7 mouse cellular contexts compared by ENCODE assay signal in the genomic region with DNA sequence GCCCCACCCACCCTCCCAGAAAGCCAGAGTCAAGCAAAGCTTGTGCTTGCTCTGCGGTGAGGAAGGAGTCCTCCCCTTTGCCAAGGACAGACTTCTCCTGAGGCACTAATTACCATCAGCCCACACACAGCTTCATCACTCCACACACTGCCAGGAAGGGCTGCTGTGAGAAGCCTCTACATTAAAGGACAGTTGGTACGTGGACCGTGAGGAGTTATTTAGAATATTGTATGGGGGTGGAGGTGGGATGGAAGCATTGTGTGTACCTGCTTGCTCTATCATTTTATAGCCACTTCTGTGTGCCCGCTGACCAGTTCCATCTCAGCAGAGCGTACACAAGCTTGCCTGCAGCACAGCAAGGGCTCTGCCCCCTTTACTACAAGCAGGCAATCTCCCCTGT.
"Had no signal": no experiment of that assay in that cellular context is flagged by ENCODE, and none has a peak within 500 bp of the region (broad histone marks: within the 10 kb centered on the region; RNA-seq: fewer than 3 reads in every experiment).

No protein-coding gene starts in this region.

- DNase-seq: kidney, adult 18-20 months; kidney, postnatal 10 days; lung, adult 2 months; lung, postnatal 36 days; spleen, adult 18-20 months; thymus, adult 18-20 months; thymus, postnatal 14 days had no signal
